Mouse (Mus musculus) testis, adult 2 months (tissue): ENCODE results near the gene Atg10.

ENCODE experiments used
- CTCF ChIP-seq: fragments of 200-500 bp; IDR thresholded peaks from 2 replicates; pipeline ENCODE4 v1.5.1; 2012; ENCODE audit warnings: low read depth, mild to moderate bottlenecking, inconsistent platforms, low read length, moderate library complexity; ENCODE audit not compliant: control insufficient read depth, insufficient read depth, insufficient replicate concordance
- POLR2A ChIP-seq: fragments of 200-500 bp; IDR thresholded peaks from 2 replicates; pipeline ENCODE4 v1.6.1; 2012; ENCODE audit warnings: low read depth, mild to moderate bottlenecking, inconsistent platforms, low read length, moderate library complexity; ENCODE audit not compliant: control insufficient read depth

- TF ChIP-seq CTCF (no peak), POLR2A (peak; percentile 77)
These were observed at the start of gene Atg10 for GRCm38 (mm10) chr13:91223587-91224437.
